Mouse (Mus musculus) spleen, postnatal 10 days (tissue): ENCODE results near the gene Col4a2.
"Not testable (repeated sequence)": the region's sequence is repeated elsewhere in the genome, so short reads cannot be mapped to it uniquely, and the experiment has no call there.

ENCODE experiments used
- DNase-seq, 2 experiments: peaks; one replicate each; pipeline ENCODE4 v3.0.0; 2021 to 2022; ENCODE audit warnings: low spot score in 2 of 2

Gene Col4a2

DNA sequence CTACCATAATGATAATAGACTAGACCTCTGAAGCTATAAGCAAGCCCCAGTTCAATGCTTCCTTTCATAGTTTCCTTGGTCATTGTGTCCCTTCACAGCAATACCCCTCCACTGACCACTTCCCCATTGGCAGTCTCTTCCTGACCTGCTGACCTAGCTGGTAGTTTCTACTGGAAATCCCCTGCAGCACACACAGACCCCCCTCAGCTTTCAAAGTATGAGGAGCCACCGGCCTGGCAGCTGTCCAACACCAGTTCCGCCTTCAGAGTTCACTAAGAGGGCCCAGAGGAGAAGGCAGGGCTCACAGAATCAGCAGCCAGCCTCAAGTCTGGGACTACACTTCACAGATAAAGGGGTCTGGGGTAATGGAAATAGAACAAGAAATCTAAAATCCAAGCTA, 148.3 kb downstream of the Col4a2 start:
- peak in 1 of 2 experiments; percentile 69 for DNase-seq

DNA sequence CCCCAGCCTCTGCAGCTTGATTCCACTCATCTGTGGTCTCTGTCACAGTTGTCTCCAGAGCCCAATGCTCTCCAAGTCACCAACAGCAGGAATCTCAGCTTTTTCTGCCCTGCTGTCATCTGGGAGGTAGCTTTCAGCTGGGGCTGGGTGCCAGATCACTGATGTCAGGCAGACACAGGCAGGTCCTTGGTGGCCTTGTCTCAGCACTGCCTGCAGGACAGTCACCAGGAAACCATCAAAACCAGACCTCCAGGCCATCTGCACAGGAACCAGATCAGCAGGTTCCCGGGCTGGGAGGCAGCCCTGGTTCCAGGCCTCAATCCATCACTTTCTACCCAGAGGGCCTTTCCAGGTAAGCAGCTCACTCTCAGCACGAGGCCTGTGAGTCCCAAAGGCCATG, 149.2 kb downstream of the Col4a2 start:
- DNase-seq: no peak

DNA sequence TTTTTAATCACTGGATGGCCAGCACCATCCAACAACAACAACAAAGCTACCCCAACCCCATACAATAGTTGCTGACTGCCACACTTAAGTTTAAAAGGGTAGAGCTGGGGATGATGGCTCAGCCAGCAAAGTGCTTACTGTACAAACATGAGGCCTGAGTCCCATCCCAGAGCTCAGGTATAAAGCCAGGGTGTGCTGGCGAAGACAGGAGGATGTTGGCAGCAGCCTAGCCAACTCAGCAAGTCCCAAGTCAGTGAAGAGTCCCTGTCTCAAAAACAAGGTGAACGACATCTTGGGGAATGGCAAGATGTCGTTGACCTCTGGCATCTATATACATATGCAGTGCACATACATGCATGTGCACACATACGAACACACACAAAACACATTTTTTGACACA, 150.0 kb downstream of the Col4a2 start:
- DNase-seq: no peak

DNA sequence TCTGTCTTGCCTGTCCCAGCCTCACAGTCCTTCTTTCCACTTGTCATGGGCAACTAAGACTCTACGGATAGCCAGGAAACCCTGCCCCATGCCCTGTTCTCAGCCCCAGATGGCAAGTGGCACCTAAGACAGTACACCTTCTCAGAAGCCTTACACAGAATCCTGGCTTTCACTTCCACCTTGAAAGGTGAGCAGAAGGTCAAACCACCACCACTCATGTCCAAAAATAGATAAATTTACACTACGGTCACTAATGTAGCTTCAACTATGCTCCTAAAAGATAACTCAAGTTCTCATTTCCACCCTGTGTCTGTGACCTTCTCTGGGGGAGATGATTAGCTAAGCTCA, 150.9 kb downstream of the Col4a2 start:
- DNase-seq: no peak

DNA sequence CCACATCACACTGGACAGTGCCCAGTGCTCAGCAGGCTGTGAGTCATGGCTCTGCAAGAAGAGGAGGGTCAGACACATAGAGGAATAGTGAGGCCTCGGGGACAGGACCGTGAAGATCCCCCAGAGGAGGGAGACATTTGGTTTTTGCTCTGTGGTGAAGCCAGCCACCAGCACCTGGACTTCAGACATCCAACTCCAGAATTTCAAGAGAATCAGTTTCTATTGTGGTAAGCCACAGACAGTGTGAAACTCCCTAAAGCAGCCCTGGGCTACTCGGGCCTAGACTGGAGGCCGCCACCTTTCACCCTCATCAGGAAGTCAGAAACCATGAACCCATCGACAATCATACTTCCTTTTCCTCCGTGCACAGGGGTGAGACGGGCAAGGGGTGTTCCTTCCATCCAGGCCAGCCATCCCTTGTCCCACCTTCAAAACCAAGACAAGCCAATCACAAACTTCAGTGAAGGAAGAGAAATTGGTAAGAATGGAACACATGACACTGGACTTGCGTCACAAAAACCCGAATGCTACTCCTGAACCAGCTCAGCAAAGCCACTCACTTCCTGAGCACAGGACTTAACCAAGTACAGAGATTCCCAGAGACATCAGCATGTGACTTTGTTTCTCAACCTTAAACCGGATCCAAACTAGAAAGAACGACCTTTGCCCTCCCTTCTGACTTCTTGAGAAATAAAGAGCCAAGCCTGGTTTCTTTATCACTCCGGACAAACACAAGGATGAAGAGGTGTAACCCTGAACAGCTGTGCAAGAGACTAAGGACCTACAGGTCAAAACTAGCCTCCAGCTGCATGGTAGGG, 151.5 kb downstream of the Col4a2 start:
- DNase-seq: peak in 1 of 2 experiments; percentile 37

DNA sequence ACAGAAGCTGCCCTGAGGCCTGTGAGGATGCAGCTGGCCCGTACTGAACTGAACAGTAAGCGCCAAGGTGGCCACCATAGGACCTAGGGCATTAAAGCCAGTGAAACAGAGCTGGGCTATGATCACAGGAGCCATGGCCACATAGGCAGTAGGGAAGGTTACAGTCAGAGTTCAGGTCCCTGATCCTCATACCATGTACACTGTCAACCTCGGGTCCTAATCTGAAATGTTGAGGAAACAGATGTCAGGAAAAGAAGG, 152.0 kb downstream of the Col4a2 start:
- DNase-seq: no peak

DNA sequence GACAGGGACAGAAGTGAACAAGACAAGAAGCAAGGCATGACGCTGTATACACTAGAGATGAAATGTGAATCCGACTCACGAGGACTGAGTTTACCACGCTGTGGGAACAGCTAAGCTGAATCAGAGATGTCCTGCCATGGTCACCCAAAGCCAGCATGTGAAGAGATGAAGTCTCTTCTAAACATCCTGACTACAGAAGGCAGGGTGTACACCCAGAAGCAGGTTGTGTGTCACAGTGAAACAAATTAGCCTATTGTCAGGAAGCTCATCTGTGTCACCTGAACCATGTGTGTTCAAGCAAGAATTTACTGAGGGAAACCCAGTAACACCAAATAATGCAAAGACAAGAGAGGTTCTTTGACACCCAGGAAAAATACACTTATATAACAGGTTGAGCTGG, 153.0 kb downstream of the Col4a2 start:
- no peak for DNase-seq

DNA sequence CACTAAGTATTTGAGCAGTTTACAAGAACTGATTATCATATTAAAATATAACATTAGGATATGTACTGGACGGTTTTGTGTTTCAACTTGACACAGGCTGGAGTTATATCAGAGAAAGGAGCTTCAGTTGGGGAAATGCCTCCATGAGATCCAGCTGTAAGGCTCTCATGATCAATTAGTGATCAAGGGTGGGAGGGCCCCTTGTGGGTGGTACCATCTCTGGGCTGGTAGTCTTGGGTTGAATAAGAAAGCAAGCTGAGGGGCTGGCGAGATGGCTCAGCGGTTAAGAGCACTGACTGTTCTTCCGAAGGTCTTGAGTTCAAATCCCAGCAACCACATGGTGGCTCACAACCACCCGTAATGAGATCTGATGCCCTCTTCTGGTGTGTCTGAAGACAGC, 153.9 kb downstream of the Col4a2 start:
- DNase-seq: not testable (repeated sequence)

DNA sequence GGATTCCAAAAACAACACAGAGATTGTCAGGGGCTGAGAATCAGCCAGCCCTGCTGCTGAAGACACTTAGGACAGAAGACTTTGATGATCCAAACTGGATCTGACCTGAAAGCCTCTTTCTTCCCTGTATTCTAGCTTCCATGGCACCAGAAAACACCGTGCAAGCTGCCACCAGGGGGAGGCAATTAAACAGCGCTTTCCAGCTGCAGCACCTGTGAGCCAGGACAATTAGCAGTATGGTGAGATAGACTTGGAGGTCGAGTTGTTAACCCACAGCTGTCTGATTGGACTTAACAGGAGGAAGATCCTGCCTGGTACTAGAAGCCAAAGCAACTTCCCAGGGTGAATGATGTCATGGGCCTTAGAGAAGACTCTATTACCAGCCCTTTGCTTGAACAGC, 156.5 kb downstream of the Col4a2 start:
- DNase-seq: peak in 1 of 2 experiments; percentile 36

DNA sequence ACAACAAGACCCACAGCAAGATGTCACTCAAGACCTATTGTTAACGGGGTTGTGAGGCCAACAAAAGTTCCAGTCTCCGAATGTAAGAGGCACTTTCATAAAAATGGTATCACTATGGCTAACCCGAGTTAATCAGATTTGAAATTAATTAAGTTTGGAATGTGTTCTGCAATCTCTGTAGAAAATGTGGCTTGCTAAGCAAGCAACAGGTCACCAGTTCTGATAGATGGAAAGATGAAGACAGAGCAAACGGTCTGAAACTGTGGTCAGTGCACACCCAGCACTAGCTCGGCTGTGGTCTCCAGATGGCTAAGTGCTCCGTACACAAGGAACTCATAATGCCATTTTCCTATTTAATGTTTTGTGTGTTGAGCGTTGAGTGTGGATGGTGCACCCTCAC, 158.1 kb downstream of the Col4a2 start:
- DNase-seq: no peak

DNA sequence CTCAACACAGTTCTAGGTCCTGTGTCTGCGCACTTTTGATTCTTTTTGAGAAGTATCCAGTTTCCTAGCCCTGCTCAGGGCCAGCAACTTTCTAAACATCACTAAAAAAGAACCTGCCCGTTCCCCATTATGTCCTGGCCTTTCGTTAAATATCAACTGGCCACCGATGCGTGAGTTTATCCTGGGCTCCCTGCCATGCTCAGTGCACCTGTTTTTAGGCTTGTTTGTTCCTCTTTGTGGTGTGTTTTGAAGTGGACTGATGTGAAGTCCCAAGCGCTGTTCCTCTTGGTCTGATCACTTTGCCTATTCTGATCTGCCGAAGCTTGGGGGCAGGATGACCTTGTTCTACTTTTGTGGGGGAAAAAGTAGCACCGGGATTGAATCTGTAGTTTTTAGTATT, 158.7 kb downstream of the Col4a2 start:
- DNase-seq: no peak

DNA sequence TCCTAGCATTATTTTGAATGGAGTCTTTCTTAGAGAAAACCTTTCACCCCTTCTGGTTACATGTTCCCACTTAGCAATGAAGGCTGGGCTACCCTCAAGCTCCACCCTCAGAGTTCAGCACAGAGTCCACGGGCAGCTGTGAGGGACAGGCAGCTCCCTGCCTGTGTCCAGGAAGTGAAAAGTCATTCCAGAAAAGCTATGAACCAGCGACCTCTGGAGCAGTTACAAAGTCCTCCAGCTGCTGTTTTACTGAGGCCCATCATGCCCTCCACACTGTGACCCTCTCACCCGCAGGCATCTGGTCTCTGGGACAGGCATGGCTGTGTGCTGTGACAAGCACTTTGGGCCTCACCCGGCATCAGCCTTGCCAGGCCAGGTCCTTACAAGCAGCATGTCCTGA, 160.5 kb downstream of the Col4a2 start:
- DNase-seq: no peak

DNA sequence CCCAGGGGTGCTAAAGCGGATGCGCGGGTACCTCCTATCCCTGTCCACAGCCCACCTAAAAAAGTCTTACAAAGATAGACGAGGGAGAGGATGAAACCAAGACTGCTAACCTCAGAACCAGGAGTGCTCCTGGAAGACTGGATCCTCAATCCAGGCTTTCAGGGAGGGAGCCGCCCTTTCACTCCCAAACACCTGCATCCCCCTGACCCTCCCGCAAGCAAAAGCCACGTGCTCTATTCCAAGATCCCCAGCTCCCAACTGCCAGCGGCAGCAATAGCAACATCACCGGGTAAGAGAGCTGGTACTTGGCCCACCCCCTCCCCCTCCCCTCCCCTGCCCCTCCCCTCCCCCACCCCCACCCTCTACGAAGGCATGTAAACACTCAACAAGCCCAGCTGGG, 162.8 kb downstream of the Col4a2 start:
- no peak for DNase-seq

DNA sequence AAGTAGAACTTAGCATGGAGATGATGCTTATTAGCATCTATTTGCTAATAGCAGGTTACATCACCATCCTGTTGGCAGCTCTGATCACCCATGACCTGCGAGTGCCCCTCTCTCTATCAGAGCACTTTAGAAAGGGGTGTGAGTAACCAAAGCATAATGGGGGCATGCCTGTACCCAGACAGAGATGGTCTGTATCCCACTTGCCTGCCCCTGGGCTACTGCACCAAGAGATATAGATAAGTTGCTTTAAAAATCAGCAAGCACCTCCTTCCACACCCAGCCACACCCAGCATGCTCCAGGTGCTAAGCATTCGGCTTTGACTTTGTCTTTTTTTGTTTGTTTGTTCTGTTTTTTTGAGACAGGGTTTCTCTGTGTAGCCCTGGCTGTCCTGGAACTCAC, 163.3 kb downstream of the Col4a2 start:
- DNase-seq: no peak

DNA sequence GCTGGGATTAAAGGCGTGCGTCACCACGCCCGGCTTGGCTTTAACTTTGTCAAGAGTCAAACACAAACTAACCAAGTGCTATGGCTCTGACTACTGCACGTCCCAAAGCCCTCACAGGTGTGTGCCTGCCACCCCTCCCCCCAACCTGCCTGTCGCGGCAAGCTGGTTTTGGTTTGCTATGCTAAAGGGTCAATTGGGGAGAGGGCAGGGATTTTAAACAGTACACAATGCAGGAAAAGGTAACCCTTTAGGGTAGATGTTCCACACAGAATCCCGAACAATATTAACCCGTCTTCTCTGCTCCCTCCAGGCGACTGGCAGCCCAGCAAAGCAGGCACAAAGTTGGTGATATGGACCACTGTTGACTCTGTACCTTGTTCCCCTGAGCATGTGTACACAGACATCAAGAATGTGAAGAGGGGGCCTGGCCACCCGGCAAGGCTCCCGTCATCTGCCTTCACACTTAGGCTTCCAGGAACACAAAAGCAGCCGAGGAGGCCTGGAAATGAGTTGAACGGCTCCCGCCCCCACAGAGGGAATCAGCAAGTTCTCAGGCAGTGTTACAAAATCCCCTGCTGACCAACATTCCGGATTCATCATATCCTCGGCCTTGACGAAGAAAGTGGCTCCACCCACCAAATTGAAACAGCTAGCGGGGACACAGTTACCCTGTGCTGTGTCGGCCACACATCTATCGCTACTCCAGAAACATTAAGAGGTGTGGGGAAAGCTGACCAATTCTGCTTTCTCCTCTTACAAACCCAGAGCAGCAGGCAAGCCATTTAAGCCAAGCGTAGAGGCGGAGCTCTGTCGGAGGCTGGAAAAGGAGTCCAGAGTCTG, 164.0 kb downstream of the Col4a2 start:
- DNase-seq: peak in 1 of 2 experiments; percentile 22

DNA sequence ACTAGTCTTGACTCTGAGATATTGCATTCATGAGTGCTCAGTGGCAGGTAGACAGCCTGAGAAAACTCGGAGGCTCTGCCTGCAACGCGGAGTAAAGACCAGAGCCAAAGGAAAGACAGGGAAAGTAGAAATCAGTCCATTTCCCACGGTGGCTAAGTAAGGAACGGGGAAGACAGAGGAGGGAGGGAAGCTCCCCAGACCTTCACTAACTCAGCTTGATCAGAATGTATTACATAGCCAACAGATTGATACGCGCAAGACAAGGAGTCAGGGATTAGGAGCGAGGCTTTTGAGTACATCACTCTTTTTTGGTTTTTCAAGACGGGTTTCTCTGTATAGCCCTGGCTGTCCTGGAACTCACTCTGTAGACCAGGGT, 164.6 kb downstream of the Col4a2 start:
- no peak for DNase-seq

DNA sequence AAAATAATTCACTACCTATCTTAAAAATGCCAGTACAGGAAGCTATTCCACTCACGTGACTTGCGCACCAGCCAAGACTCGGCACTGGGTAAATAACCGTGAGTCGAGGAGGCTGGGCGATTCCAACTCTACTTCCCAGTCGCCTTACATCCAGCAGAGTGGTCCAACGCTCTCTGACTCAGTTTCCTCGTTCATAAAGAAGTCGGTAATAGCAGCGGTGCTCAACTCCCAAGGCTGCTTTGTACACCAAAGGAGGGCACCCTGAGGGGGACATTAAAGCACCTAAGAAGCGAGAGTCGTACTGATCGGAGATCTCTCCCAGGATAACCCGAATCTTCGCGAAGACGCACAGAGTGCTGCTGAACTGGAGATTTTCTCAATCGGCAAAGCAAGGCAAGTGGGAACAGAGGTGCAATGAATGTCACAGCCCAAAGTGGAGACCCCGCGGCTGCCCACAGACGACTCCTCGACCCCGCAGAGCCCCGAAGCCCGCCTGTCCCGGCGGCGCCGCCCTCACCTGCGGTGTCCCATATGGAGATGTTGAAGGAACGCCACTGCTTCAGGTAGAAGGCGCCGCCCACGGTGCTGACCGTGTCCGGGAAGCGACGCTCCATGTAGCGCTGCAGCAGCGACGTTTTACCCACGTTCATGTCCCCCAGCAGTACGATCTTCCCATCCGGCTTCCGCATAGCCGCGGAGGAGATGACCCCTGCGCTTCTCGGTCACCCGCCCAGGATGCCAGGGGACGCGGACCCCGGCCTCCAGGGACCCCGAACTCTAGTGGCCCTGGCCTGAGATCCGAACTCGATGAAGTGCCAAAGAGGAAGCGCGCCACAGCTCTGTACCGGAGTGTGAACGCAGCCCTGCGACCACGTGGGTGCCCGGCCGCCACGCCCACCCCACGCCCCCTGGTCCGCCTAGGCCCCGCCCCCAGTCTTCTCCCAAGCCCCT, 165.5 kb downstream of the Col4a2 start, which contains the start of gene Rab20:
Gene Rab20, minus strand, starts transcription at position 900 of the 951 bp plus-strand sequence.
- peak in 1 of 2 experiments; percentile 68 for DNase-seq

DNA sequence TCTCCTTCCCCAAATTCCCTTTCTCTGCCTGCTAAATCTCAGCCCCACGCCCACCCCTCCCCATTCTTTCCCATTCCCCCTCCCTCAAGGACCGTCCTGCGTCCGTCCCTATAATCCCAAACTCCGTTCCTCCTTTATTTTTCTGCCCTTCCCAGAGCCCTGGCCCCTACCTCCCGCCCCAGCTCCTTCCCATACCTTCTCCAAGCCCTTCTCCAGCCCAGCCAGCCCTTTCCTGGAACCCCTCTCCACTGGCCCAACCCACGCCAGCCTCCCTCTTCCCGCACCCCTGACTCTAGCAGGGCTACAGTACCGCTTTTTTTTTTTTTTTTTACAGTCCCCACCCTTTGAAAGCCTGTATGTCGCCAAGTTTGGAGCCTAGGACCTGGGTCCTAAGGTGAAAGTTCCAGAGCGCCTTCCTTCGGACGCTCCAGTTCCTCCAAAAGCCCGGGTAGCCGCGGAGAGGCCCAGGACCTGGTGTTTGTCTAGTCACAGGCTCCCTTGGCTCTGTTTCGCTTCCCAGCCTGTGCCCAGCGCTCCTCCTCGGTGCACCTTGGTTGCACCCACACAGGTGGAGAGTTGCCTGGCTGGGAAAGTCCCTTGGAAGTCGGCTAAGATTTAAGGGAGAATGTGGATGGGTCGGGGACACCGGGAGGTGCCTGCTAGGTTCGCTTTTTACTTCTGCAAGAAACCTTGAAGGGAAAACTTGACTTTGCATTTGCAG, 166.4 kb downstream of the Col4a2 start:
- DNase-seq: no peak

DNA sequence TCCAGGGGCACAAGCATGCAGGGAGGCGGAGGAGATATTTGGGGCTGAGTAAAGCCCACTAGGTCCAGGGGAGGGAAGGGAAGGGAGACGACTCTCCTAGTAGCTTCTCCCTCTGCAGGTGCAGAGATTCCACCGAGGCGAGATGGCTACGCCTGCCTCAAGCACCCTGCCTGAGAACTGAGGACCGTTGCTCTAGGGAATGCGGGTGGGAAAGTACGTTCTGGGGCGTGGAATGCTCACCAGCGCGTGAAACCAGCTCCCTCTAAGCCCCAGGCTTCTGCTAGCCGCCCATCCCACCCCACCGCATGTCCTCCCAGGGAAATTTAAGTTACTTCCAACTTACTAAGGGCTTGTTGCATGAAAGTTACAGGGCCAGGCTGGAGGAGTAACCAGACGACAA, 167.0 kb downstream of the Col4a2 start:
- DNase-seq: no peak

DNA sequence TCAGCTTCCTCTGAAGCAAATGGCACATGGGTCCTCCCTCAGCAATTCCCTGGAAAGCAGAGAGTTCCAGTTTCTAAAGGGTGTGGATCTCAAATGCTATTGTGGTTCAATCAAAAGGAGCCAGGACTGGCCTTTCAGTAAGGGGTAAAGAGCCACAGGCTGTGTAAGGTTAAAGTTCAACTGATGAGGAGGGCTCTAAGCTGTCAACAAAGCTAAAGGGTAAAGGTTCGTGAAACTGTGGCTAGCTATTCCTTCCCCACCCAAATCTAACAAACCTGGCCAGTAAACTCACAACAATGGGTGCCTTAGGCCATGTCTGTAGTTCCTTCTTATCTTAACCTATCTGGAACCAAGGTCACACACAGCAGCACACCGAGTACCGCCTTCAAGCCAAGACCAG, 169.3 kb downstream of the Col4a2 start:
- no peak for DNase-seq

DNA sequence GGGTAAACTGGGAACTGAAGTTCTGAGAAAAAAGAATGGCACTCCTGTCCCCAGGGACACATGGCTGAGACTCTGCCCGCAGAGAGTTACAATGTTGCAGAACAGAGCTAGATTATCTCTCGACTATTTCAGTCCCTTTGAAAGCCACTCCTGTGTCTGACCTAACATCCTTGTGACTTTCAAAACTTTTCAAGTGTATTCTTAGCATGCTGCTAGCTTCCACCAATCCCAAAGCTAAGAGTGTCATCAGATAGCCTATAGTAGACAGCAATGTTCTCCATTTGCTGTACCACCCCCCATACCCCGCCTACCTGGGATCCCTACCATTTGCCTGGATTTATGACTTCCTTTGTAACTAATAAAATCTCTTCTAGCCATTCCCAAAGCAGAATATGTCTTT, 169.9 kb downstream of the Col4a2 start:
- no peak for DNase-seq

DNA sequence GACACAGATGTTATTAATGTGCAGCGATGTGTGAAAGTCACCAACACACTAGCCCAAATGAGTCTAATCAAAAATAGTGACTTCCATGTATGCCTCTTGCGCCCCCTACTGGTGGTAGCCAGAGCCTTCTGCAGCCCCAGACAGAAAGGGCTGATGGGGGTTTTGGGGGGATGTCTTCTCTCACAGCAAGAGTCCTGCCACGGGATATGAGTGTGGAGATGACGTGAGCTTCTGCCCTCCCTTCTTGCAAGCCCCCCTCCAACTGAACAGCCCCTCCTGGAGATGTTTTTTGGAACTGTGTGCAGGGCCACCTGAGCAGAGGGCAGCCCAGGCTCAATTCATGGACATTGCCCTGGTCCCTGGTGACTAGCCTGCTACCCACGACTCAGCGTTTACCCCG, 173.5 kb downstream of the Col4a2 start:
- peak; percentile 46 to 80 for DNase-seq
